Mouse (Mus musculus) MEL (cell line): ENCODE measurements around the gene Pfn2. TPM values are rescaled to one million over a fixed set of nuclear protein-coding genes. Genes with fewer than 3 reads are reported as not detected.

Source experiments
- DNase-seq: peaks from one replicate; pipeline ENCODE4 v3.0.0; 2011; ENCODE audit warnings: low read depth, low spot score
- H3K27ac ChIP-seq: 2 replicates; pipeline ENCODE4 v1.5.1; 2012; ENCODE audit warnings: low read depth, mild to moderate bottlenecking, control low read depth, low read length, moderate library complexity; ENCODE audit not compliant: control insufficient read depth
- H3K27me3 ChIP-seq, 2 experiments: fragments of 150-350 bp in 1 of 2; sonication (generic) in 1 of 2; 2 replicates each; pipeline ENCODE4 v1.6.1; 2012; ENCODE audit warnings: low read length in 2 of 2, mild to moderate bottlenecking in 2 of 2, improper control_type of control experiment in 1 of 2, moderate library complexity in 1 of 2; ENCODE audit not compliant: insufficient read depth in 2 of 2, control insufficient read depth in 1 of 2
- H3K36me3 ChIP-seq, 2 experiments: 2 replicates each; pipeline ENCODE4 v1.6.1; 2012 to 2014; ENCODE audit warnings: low read length in 2 of 2, improper control_type of control experiment in 1 of 2, inconsistent platforms in 1 of 2, mild to moderate bottlenecking in 1 of 2; ENCODE audit not compliant: insufficient read depth in 2 of 2, control insufficient read depth in 1 of 2
- H3K4me1 ChIP-seq, 2 experiments: fragments of 150-350 bp in 1 of 2; sonication (generic) in 1 of 2; 2 replicates each; pipeline ENCODE4 v1.6.1; 2012; ENCODE audit warnings: low read length in 2 of 2, improper control_type of control experiment in 1 of 2, mild to moderate bottlenecking in 1 of 2; ENCODE audit not compliant: insufficient read depth in 2 of 2, control insufficient read depth in 1 of 2
- H3K4me3 ChIP-seq, 2 experiments: fragments of 150-350 bp in 1 of 2; sonication (generic) in 1 of 2; 2 replicates each; pipeline ENCODE4 v1.5.1; 2012; ENCODE audit warnings: low read depth in 2 of 2, low read length in 2 of 2, mild to moderate bottlenecking in 2 of 2, moderate library complexity in 2 of 2, control low read depth in 1 of 2, improper control_type of control experiment in 1 of 2; ENCODE audit not compliant: control insufficient read depth in 1 of 2, insufficient read depth in 1 of 2
- H3K79me2 ChIP-seq: 2 replicates; pipeline ENCODE4 v1.6.1; 2012; ENCODE audit warnings: mild to moderate bottlenecking, low read length, moderate library complexity; ENCODE audit not compliant: control insufficient read depth, poor library complexity, insufficient read depth
- H3K9ac ChIP-seq: 2 replicates; pipeline ENCODE4 v1.6.1; 2012; ENCODE audit warnings: low read depth, mild to moderate bottlenecking, control low read depth, low read length, moderate library complexity; ENCODE audit not compliant: control insufficient read depth, poor library complexity, severe bottlenecking
- H3K9me3 ChIP-seq: fragments of 150-350 bp; sonication (generic); replicated peaks from 2 replicates; pipeline ENCODE4 v1.6.1; 2012; ENCODE audit warnings: mild to moderate bottlenecking, low read length, improper control_type of control experiment, moderate library complexity; ENCODE audit not compliant: insufficient read depth
- BHLHE40 ChIP-seq: IDR thresholded peaks from 2 replicates; pipeline ENCODE4 v1.6.1; 2012; ENCODE audit warnings: low read depth, mild to moderate bottlenecking, inconsistent platforms, low read length, improper control_type of control experiment, borderline replicate concordance
- ETS1 ChIP-seq: IDR thresholded peaks from 2 replicates; pipeline ENCODE4 v1.6.1; 2012; ENCODE audit warnings: low read depth, mild to moderate bottlenecking, inconsistent platforms, low read length, improper control_type of control experiment, moderate library complexity
- GABPA ChIP-seq: IDR thresholded peaks from 2 replicates; pipeline ENCODE4 v1.6.1; 2012; ENCODE audit warnings: low read depth, mild to moderate bottlenecking, inconsistent platforms, low read length, improper control_type of control experiment, moderate library complexity
- HCFC1 ChIP-seq: IDR thresholded peaks from 2 replicates; pipeline ENCODE4 v1.6.1; 2012; ENCODE audit warnings: low read depth, mild to moderate bottlenecking, inconsistent platforms, low read length, improper control_type of control experiment, moderate library complexity
- JUND ChIP-seq: IDR thresholded peaks from 2 replicates; pipeline ENCODE4 v1.6.1; 2011; ENCODE audit warnings: low read depth, mild to moderate bottlenecking, improper control_type of control experiment, low read length
- MAZ ChIP-seq: IDR thresholded peaks from 2 replicates; pipeline ENCODE4 v1.6.1; 2012; ENCODE audit warnings: low read depth, mild to moderate bottlenecking, inconsistent platforms, low read length, improper control_type of control experiment
- MYB ChIP-seq: IDR thresholded peaks from 2 replicates; pipeline ENCODE4 v1.6.1; 2011; ENCODE audit warnings: mild to moderate bottlenecking, low read depth, low read length, improper control_type of control experiment
- NELFE ChIP-seq: IDR thresholded peaks from 2 replicates; pipeline ENCODE4 v1.6.1; 2011; ENCODE audit warnings: low read depth, low read length, improper control_type of control experiment
- NRF1 ChIP-seq: IDR thresholded peaks from 2 replicates; pipeline ENCODE4 v1.6.1; 2014; ENCODE audit warnings: low read depth, mild to moderate bottlenecking, inconsistent platforms, low read length, improper control_type of control experiment, moderate library complexity; ENCODE audit not compliant: poor library complexity, insufficient read depth, severe bottlenecking
- SMC3 ChIP-seq: IDR thresholded peaks from 2 replicates; pipeline ENCODE4 v1.6.1; 2011; ENCODE audit warnings: low read depth, low read length, improper control_type of control experiment
- UBTF ChIP-seq: IDR thresholded peaks from 2 replicates; pipeline ENCODE4 v1.6.1; 2012; ENCODE audit warnings: low read depth, mild to moderate bottlenecking, inconsistent platforms, low read length, improper control_type of control experiment, moderate library complexity, borderline replicate concordance; ENCODE audit not compliant: insufficient read depth
- ZMIZ1 ChIP-seq: IDR thresholded peaks from 2 replicates; pipeline ENCODE4 v1.6.1; 2012; ENCODE audit warnings: low read depth, mild to moderate bottlenecking, inconsistent platforms, low read length, improper control_type of control experiment, moderate library complexity
- ZNF384 ChIP-seq: IDR thresholded peaks from 2 replicates; pipeline ENCODE4 v1.6.1; 2012; ENCODE audit warnings: low read depth, mild to moderate bottlenecking, inconsistent platforms, low read length, improper control_type of control experiment
- polyA plus RNA-seq, 2 experiments: library from polyadenylated mRNA; stranded (reverse) in 1 of 2; unstranded in 1 of 2; fragments of >175 nt in 1 of 2; fragments of >200 nt in 1 of 2; gene quantifications; 2 replicates each; pipeline versions ENCODE4 v1.2.1 to v1.2.4; 2012; ENCODE audit warnings: low replicate concordance in 2 of 2, low read depth in 1 of 2; ENCODE audit not compliant: insufficient read length in 2 of 2, insufficient read depth in 1 of 2, missing spikeins in 1 of 2
- total RNA-seq: library from RNA; depleted of rRNA; stranded (reverse); fragments of 300-350 nt; gene quantifications from 2 replicates; pipeline ENCODE4 v1.2.3, GENCODE M21; 2012; rRNA removed

Gene Pfn2
- total RNA-seq, result 1.9 and 4.4 TPM in 2 replicates
- 1 to 10 TPM in 1 of 2 experiments, not detected in 1; 4.4 TPM for polyA plus RNA-seq

DNA sequence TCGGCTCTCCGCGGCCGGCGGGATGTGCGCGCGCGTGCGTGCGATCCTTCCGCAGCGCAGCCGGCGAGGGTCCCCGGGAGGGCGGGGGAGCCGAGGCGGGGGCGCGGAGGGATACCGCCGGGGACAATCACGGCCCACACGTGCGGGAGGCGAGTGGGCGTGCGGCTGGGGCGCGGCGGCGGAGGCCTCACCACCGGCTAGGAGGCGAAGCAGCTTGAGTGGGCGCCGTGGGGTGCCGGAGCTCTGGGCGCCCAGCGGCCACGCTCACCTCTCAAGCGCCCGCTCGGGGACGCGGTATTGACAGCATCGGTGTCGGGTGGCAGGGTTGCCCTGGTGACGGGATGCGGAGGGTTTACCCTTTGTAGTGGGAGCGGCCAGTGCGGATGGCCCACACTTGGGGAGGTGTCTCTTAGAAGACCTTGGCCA is at the start of gene Pfn2:
Gene Pfn2 (minus strand): TSS at position 320 of the 426 bp plus-strand sequence.
- Histone ChIP-seq H3K9me3 (no peaks in the 10 kb centered on the region), H3K4me1 (peaks cover 0 to 12% of the 10 kb centered on the region in 2 experiments; a peak in 2 of 4 replicates), H3K27me3 (no peaks in the 10 kb centered on the region), H3K4me3 (peak within 1 kb of the TSS; percentile 77 to 98), H3K36me3 (peaks cover 0 to 5% of the 10 kb centered on the region in 2 experiments; a peak in 2 of 4 replicates), H3K79me2 (no peaks in the 10 kb centered on the region; the same call in 1 of the 2 replicates), H3K9ac (peak within 1 kb of the TSS; percentile 58), H3K27ac (no peak within 1 kb of the TSS)
- TF ChIP-seq BHLHE40, result peak; percentile 77; the same call in 1 of the 2 replicates
- TF ChIP-seq ZMIZ1, result no peak
- peak; percentile 61 for TF ChIP-seq MAZ
- no peak for TF ChIP-seq ZNF384
- TF ChIP-seq JUND, result no peak
- TF ChIP-seq HCFC1, result 0 out of 2 replicates have a peak, but pooled peaks have one; percentile 16
- TF ChIP-seq NRF1, result 0 out of 2 replicates have a peak, but pooled peaks have one; percentile 46
- peak; percentile 70 for DNase-seq

GRCm38 (mm10) chr3:57882945-57883344 is 35.1 kb upstream of the Pfn2 start:
- no peak overlapping the region for H3K4me3 ChIP-seq
- no peak for DNase-seq
- no peaks in the 10 kb centered on the region for H3K4me1 ChIP-seq
- H3K36me3 ChIP-seq, result no peaks in the 10 kb centered on the region
- TF ChIP-seq NRF1 (no peak), NELFE (no peak), ETS1 (no peak), SMC3 (no peak), GABPA (no peak), UBTF (no peak), MYB (no peak)
- H3K9ac ChIP-seq, result no peak overlapping the region
- no peaks in the 10 kb centered on the region for H3K79me2 ChIP-seq
- H3K27ac ChIP-seq, result no peak overlapping the region
- H3K27me3 ChIP-seq, result no peaks in the 10 kb centered on the region
- no peaks in the 10 kb centered on the region for H3K9me3 ChIP-seq
